Mouse (Mus musculus) heart, embryonic 10.5 days (tissue): ENCODE results near the gene A930033H14Rik. TPM values are rescaled to one million over a fixed set of nuclear protein-coding genes. Genes with fewer than 3 reads are reported as not detected.

Experiments
- DNase-seq: peaks from one replicate; pipeline ENCODE4 v3.0.0-alpha.2; 2017; ENCODE audit warnings: low spot score
- H3K27ac ChIP-seq: fragments of 300-500 bp; sonication (generic); 2 replicates; pipeline ENCODE4 v1.5.1; 2016; ENCODE audit warnings: mild to moderate bottlenecking
- H3K27me3 ChIP-seq: fragments of 300-500 bp; sonication (generic); 2 replicates; pipeline ENCODE4 v1.6.1; 2016; ENCODE audit warnings: mild to moderate bottlenecking; ENCODE audit not compliant: poor library complexity, insufficient read depth, severe bottlenecking
- H3K36me3 ChIP-seq: fragments of 300-500 bp; sonication (generic); 2 replicates; pipeline ENCODE4 v1.6.1; 2016; ENCODE audit warnings: mild to moderate bottlenecking, moderate library complexity
- H3K4me1 ChIP-seq: fragments of 300-500 bp; sonication (generic); 2 replicates; pipeline ENCODE4 v1.6.1; 2016; ENCODE audit warnings: mild to moderate bottlenecking
- H3K4me3 ChIP-seq: fragments of 300-500 bp; sonication (generic); 2 replicates; pipeline ENCODE4 v1.5.1; 2016; ENCODE audit warnings: mild to moderate bottlenecking, moderate library complexity
- H3K9me3 ChIP-seq: fragments of 300-500 bp; sonication (generic); 2 replicates; pipeline ENCODE4 v1.6.1; 2016; ENCODE audit warnings: mild to moderate bottlenecking, moderate library complexity
- WGBS: fragments of 180-500 bp; shearing (Covaris S2); methylation state at CpG from one replicate; pipeline ENCODE4 v1.1.7; 2016; 5-methylcytosine and 5-hydroxymethylcytosine counted together
- polyA plus RNA-seq: library from polyadenylated mRNA; unstranded; fragments of >200 nt; fragmentation: Nextera tagmentation; extraction: Ambion mirVana; gene quantifications from 2 replicates; pipeline ENCODE4 v1.2.1, GENCODE M21; 2016

A930033H14Rik gene
- polyA plus RNA-seq, 1 experiment from 2014 or later = 1.7 TPM

- Histone ChIP-seq H3K4me1 (peaks cover 49% of the 10 kb centered on the region), H3K4me3 (no peak overlapping the region), H3K27ac (no peak overlapping the region), H3K36me3 (peaks cover 26% of the 10 kb centered on the region; the same call in 1 of the 2 replicates), H3K27me3 (no peaks in the 10 kb centered on the region), H3K9me3 (no peaks in the 10 kb centered on the region)
- DNase-seq = no peak
- 88% methylated on average over 4 of the region's 4 CpGs for WGBS
Measured at GRCm38 (mm10) chr10:69223232-69223631, 10.3 kb upstream of the A930033H14Rik start.

DNA sequence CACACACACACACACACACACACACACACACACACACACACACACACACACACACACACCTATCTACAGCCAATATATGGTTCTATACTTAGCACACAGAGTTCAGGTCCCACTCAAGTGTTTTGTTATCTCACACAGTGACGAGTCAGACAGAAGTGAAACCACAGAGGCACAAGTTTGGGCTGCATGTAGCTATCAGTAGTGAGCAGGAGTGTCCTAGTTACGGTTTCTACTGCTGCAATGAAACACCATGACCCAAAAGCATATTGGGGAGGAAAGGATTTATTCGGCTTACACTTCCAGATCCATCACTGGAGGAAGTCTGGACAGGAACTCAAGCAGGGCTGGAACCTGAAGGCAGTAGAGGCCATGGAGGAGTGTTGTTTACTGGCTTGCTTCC is 9.1 kb upstream of the A930033H14Rik start:
- WGBS = 45% methylated on average over 3 of the region's 3 CpGs
- Histone ChIP-seq H3K4me3 (no peak overlapping the region), H3K27ac (no peak overlapping the region), H3K36me3 (peaks cover 32% of the 10 kb centered on the region; the same call in 1 of the 2 replicates), H3K4me1 (peaks cover 51% of the 10 kb centered on the region), H3K9me3 (no peaks in the 10 kb centered on the region), H3K27me3 (no peaks in the 10 kb centered on the region)
- no peak for DNase-seq

GRCm38 (mm10) chr10:69221148-69221547 is 8.2 kb upstream of the A930033H14Rik start:
- no peaks in the 10 kb centered on the region for H3K9me3 ChIP-seq
- H3K27ac ChIP-seq = no peak overlapping the region
- peaks cover 49% of the 10 kb centered on the region for H3K4me1 ChIP-seq
- no peak overlapping the region for H3K4me3 ChIP-seq
- WGBS = 83% methylated on average over 9 of the region's 9 CpGs
- peaks cover 39% of the 10 kb centered on the region for H3K36me3 ChIP-seq
- H3K27me3 ChIP-seq = no peaks in the 10 kb centered on the region
- peak; percentile 54 for DNase-seq

DNA sequence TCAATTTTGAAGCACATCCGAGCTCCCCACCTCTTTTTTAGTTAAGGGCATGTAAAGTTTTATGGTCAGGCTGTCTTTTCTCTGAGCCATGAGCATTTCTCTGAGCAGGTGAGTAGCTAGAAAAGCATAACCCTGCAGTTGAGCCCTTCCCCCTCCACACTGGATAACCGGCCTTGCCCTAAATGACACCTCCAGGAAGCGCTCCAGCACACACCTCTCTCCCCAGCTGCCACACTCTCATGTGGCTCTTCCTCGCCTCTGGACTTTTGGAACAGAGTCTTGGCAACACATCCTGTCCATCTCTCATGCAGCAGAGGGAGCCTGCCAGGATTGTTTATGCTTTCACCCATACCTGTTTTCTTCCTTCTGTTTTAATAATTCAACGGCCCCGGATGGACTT is 7.4 kb upstream of the A930033H14Rik start:
- no peaks in the 10 kb centered on the region for H3K27me3 ChIP-seq
- 83% methylated on average over 6 of the region's 6 CpGs for WGBS
- no peak overlapping the region for H3K4me3 ChIP-seq
- no peaks in the 10 kb centered on the region for H3K9me3 ChIP-seq
- peaks cover 39% of the 10 kb centered on the region for H3K36me3 ChIP-seq
- no peak overlapping the region for H3K27ac ChIP-seq
- DNase-seq = no peak
- peaks cover 44% of the 10 kb centered on the region for H3K4me1 ChIP-seq

DNA sequence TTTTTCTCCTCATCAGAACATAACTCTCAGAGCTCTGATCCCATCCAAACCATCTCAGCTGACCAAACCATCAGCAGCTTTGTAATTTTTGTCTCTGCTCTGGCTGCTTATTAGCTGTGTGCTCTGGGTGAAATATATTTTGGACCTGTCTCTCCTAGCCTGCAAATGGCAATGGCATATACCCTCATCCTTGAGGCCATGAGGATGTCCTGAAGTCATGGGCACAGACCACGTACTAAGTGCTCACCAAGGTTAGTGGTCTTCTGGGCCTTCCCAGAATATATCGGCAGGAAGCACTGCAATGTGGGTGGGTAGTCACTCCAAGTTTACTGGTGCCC is 6.4 kb upstream of the A930033H14Rik start:
- H3K36me3 ChIP-seq = peaks cover 36% of the 10 kb centered on the region
- H3K27me3 ChIP-seq = no peaks in the 10 kb centered on the region
- no peaks in the 10 kb centered on the region for H3K9me3 ChIP-seq
- H3K4me1 ChIP-seq = peaks cover 39% of the 10 kb centered on the region
- no peak overlapping the region for H3K4me3 ChIP-seq
- H3K27ac ChIP-seq = no peak overlapping the region
- DNase-seq = no peak
- 73% methylated on average over 2 of the region's 2 CpGs for WGBS

GRCm38 (mm10) chr10:69218458-69219288 is 5.8 kb upstream of the A930033H14Rik start:
- WGBS = 55% methylated on average over 14 of the region's 14 CpGs
- Histone ChIP-seq H3K4me1 (peaks cover 45% of the 10 kb centered on the region), H3K36me3 (peaks cover 36% of the 10 kb centered on the region), H3K4me3 (no peak overlapping the region), H3K9me3 (no peaks in the 10 kb centered on the region), H3K27ac (no peak overlapping the region), H3K27me3 (no peaks in the 10 kb centered on the region)
- no peak for DNase-seq

DNA sequence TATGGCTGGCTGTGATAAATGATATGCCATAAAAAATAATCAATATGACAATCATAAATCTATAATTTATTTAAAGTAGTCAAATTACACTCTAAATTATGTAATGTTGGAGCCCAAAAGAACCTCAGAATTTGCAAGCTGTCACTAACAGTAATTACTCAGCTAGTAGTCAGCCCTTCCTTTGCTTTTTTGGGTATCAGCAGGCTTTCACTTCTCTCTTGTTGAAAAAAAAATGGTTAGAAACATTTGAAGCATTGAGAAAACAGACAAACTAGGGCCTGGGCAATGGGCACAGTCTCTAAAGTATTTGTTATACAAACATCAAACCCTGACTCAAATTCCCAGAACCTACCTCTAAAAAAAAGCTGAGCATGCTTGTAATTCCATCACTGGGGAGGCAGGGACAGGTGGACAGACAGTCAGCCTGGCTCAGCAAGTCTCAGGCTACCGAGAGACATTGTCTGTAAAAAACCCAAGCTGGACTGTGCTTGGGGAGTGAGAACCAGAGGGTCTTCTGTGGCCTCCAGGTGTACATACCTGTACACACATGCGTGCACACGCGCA is 4.3 kb upstream of the A930033H14Rik start:
- no peak overlapping the region for H3K27ac ChIP-seq
- peaks cover 36% of the 10 kb centered on the region for H3K36me3 ChIP-seq
- no peak for DNase-seq
- 89% methylated on average over 4 of the region's 4 CpGs for WGBS
- H3K4me1 ChIP-seq = peaks cover 45% of the 10 kb centered on the region
- H3K27me3 ChIP-seq = no peaks in the 10 kb centered on the region
- H3K9me3 ChIP-seq = no peaks in the 10 kb centered on the region
- H3K4me3 ChIP-seq = no peak overlapping the region

GRCm38 (mm10) chr10:69213986-69214385 is 1.1 kb upstream of the A930033H14Rik start:
- Histone ChIP-seq H3K4me3 (peak overlapping the region; percentile 91), H3K27ac (peak overlapping the region; percentile 99), H3K36me3 (peaks cover 28% of the 10 kb centered on the region), H3K9me3 (no peaks in the 10 kb centered on the region), H3K4me1 (peaks cover 27% of the 10 kb centered on the region), H3K27me3 (no peaks in the 10 kb centered on the region)
- WGBS = 21% methylated on average over 5 of the region's 5 CpGs
- DNase-seq = peak; percentile 71

DNA sequence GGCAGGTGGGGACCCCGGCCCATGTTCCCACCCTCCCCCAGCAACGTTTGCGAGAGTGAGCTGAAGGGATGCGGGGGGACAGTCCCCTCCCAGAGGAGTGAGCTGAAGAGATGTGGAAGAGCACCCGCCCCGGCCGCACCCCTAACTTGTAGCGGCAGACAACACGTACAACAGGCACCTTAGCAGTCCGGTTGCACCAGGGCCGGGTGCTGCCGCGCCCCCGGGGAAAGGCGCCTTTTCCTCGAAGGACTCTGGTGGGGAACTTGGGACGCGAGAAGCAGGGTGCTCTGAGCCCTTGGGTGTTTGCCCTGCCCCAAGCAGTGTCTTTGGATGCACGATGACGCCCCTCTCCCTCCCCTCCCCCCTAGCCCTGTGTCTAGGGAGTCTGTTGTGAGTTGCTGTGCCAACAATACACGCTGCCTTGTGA is 566 bp upstream of the A930033H14Rik start:
- peaks cover 21% of the 10 kb centered on the region for H3K4me1 ChIP-seq
- no peaks in the 10 kb centered on the region for H3K9me3 ChIP-seq
- H3K27me3 ChIP-seq = no peaks in the 10 kb centered on the region
- peak overlapping the region; percentile 99 for H3K27ac ChIP-seq
- under 1% methylated on average over 21 of the region's 21 CpGs for whole genome bisulfite sequencing
- peak overlapping the region; percentile 91 for H3K4me3 ChIP-seq
- peaks cover 28% of the 10 kb centered on the region for H3K36me3 ChIP-seq
- DNase-seq = peak; percentile 80

GRCm38 (mm10) chr10:69211976-69212375 is 922 bp downstream of the A930033H14Rik start:
- Histone ChIP-seq H3K4me3 (peak overlapping the region; percentile 91), H3K27ac (peak overlapping the region; percentile 99), H3K9me3 (no peaks in the 10 kb centered on the region), H3K4me1 (peaks cover 17% of the 10 kb centered on the region), H3K27me3 (no peaks in the 10 kb centered on the region), H3K36me3 (peaks cover 21% of the 10 kb centered on the region)
- WGBS = 4% methylated on average over 14 of the region's 14 CpGs
- DNase-seq = no peak

DNA sequence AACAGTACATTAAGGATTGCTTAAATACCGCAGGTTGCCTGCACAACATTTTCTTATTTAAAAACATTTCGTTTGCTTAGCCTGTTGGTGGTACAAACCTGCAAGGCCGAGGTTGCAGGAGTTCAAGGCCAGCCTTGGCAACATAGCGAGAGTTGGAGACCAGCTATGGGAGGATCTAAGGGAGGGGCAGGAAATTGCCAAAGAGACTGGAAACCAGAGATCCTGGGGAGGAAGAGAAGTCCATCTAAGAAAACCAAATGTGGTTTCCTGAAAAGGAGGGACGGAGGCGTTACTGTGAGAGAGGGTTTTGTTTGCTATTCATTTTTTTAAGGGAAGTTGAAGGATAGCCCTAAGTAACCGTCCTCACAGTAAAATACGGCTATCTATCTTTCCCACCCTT is 1.3 kb downstream of the A930033H14Rik start:
- H3K4me1 ChIP-seq = peaks cover 17% of the 10 kb centered on the region
- no peaks in the 10 kb centered on the region for H3K9me3 ChIP-seq
- H3K36me3 ChIP-seq = peaks cover 17% of the 10 kb centered on the region
- WGBS = 50% methylated on average over 8 of the region's 8 CpGs
- peak overlapping the region; percentile 91 for H3K4me3 ChIP-seq
- no peaks in the 10 kb centered on the region for H3K27me3 ChIP-seq
- DNase-seq = peak; percentile 43
- H3K27ac ChIP-seq = peak overlapping the region; percentile 99

DNA sequence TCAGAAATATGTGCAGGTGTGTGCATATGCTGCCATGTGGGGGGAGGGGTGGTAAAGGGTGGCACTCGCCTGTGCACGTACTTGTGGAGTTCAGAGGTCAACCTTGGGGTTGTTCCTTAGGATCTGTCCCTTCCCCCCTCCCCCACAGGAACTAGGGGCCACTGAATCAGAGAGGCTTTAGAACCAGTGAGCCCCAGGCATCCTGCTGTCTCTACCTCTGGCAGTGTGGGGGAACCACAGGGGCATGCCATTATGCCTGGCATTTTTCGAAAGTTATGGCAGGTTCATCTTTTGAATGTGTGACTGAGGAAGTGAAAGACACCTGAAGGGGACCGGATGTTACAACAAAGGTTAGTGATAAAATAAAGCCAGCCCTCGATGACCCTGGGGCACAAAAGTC is 2.2 kb downstream of the A930033H14Rik start:
- Histone ChIP-seq H3K27me3 (no peaks in the 10 kb centered on the region), H3K4me3 (no peak overlapping the region)
- WGBS = 83% methylated on average over 5 of the region's 5 CpGs

DNA sequence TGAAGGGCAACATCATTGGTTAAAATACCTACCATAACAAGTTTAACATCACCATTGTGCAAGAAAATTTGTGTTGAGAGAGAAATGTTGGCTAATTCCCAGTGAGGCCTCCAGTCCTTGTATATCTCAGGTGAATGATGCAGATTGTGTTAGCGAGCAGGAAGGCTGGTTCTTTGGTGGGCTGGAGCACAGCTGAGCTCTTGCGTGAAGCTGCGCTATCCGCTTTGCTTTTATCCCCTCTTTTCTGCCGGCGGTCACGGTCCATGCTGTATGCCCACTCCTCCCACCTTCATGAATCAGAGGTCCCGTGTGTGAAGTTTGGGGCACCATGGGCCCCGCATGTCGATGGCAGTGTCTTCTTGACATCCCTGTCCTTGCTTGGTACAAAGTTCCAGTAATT is 2.9 kb downstream of the A930033H14Rik start:
- Histone ChIP-seq H3K27ac (no peak overlapping the region), H3K27me3 (no peaks in the 10 kb centered on the region), H3K4me1 (peaks cover 22% of the 10 kb centered on the region), H3K9me3 (no peaks in the 10 kb centered on the region), H3K4me3 (no peak overlapping the region), H3K36me3 (peaks cover 9% of the 10 kb centered on the region; the same call in 1 of the 2 replicates)
- WGBS = 93% methylated on average over 10 of the region's 10 CpGs
- DNase-seq = peak; percentile 53

More for the DNA sequence above, 2.2 kb downstream of the A930033H14Rik start:
- DNase-seq = peak; percentile 42
- no peak overlapping the region for H3K27ac ChIP-seq
- H3K4me1 ChIP-seq = peaks cover 17% of the 10 kb centered on the region
- no peaks in the 10 kb centered on the region for H3K9me3 ChIP-seq
- peaks cover 9% of the 10 kb centered on the region; the same call in 1 of the 2 replicates for H3K36me3 ChIP-seq
